Mouse (Mus musculus) stomach, embryonic 16.5 days (tissue): Measurements from ENCODE around the gene D430042O09Rik. TPM values are rescaled to one million over a fixed set of nuclear protein-coding genes. Genes with fewer than 3 reads are reported as not detected.

ENCODE experiments used
- ATAC-seq: fragments of 200-750 bp; cut with Nextera tagmentation; 2 replicates; pipeline ENCODE4 v1.8.0; 2017; ENCODE audit warnings: moderate number of reproducible peaks, moderate TSS enrichment; ENCODE audit not compliant: insufficient read depth, low FRiP score
- H3K27ac ChIP-seq: fragments of 300-500 bp; sonication (generic); 2 replicates; pipeline ENCODE4 v1.5.1; 2014; ENCODE audit warnings: low read length
- H3K27me3 ChIP-seq: fragments of 300-500 bp; sonication (generic); 2 replicates; pipeline ENCODE4 v1.6.1; 2014; ENCODE audit warnings: low read length, control low read depth, mixed read lengths; ENCODE audit not compliant: control insufficient read depth, insufficient read depth
- H3K36me3 ChIP-seq: fragments of 300-500 bp; sonication (generic); 2 replicates; pipeline ENCODE4 v1.6.1; 2014; ENCODE audit warnings: low read length; ENCODE audit not compliant: control insufficient read depth, insufficient read depth
- H3K4me1 ChIP-seq: fragments of 300-500 bp; sonication (generic); 2 replicates; pipeline ENCODE4 v1.6.1; 2014; ENCODE audit warnings: low read length, control low read depth, mixed read lengths; ENCODE audit not compliant: control insufficient read depth, insufficient read depth
- H3K4me2 ChIP-seq: fragments of 300-500 bp; sonication (generic); 2 replicates; pipeline ENCODE4 v1.6.1; 2014; ENCODE audit warnings: low read depth, low read length, mixed read lengths
- H3K4me3 ChIP-seq: fragments of 300-500 bp; sonication (generic); replicated peaks from 2 replicates; pipeline ENCODE4 v1.5.1; 2014; ENCODE audit warnings: mild to moderate bottlenecking, low read length
- H3K9ac ChIP-seq: fragments of 300-500 bp; sonication (generic); 2 replicates; pipeline ENCODE4 v1.6.1; 2014; ENCODE audit warnings: low read length
- H3K9me3 ChIP-seq: fragments of 300-500 bp; sonication (generic); replicated peaks from 2 replicates; pipeline ENCODE4 v1.6.1; 2016; ENCODE audit warnings: low read length, control low read depth; ENCODE audit not compliant: control insufficient read depth
- WGBS: fragments of 180-500 bp; shearing (Covaris S2); extraction: QIAGEN DNeasy Blood & Tissue Kit; methylation state at CpG from one replicate; pipeline ENCODE4 v1.1.7; 2014; 5-methylcytosine and 5-hydroxymethylcytosine counted together
- polyA plus RNA-seq: library from polyadenylated mRNA; unstranded; fragments of >200 nt; fragmentation: Nextera tagmentation; extraction: Ambion mirVana; gene quantifications from 2 replicates; pipeline ENCODE4 v1.2.1, GENCODE M21; 2015

Gene D430042O09Rik
- polyA plus RNA-seq, 1 experiment from 2014 or later: 8.5 TPM

DNA sequence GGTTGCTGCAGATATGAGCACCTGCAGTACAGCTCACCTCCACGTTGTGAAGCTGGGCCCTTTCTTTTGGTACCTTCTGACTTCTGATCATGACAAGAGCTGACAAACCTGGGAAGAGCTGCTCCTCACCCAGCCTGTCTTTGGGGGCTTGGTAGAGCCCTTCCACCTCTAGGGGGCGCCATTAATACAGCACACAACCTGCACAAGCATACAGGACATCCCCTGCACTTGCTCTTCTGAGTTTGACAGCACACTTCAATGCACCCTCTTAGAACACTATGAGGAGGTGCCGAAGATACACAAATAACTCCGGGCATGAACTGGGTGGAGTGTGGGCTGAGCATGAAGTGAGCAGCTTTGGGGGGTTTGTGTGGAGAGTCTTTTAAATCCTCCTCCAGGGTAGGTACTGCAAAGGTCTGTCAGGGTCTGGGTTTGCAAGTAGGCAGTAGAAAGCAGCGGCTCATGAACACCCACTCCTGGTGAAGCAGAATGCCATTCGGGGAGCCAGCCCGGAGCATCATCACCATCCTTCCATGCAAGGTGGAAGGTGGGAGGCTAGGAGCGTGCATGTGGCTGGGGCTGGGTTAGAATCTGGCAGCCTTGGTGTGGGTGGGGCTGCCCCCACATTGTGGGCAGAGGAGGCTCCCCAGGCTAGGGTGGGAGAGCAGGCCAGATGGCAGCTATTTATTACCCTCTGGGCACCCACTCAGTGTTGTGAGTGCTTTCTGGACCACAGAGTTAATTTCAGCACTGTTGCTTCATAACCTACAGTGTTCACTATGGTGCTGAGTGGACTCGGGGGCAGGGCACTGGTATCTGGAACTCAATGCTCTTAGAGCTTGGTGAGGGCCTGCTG, 59.5 kb downstream of the D430042O09Rik start:
- ATAC-seq: no peak
- 65% methylated on average over 9 of the region's 9 CpGs for WGBS

DNA sequence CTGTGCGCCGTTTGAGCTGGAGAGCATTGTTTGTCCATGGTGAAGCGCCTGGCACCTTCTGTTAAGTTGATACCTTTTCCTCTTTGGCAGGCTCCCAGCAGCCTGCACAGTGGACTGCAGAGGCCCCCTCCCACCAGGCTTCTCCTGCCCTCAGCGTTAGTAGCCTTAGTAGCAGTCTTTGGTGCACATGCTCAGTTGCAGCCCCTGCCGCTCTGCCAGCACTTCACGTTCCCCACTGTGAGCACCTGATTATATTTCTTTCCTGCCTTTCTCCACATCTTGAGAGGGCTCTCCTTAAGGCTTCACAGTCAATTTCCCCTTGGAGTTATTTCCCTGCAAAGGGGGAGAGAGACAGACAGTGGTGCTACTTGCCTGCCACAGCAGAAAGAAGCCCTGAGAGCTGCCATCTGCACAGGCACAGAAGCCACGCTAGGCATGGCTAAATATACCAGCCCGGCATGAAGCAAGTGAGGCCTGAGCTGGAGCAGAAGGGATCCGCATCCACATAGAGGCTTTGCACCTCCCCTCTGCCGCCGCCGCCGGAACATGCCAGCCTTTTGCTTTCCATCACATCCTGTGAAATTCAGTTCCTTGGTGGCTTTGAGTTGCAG, 65.4 kb downstream of the D430042O09Rik start:
- H3K4me2 ChIP-seq: no peak overlapping the region
- no peak for ATAC-seq
- no peaks in the 10 kb centered on the region for H3K27me3 ChIP-seq
- WGBS: 73% methylated on average over 13 of the region's 13 CpGs
- peaks cover 7% of the 10 kb centered on the region; the same call in 1 of the 2 replicates for H3K36me3 ChIP-seq
- no peak overlapping the region for H3K9ac ChIP-seq
- H3K4me3 ChIP-seq: no peak overlapping the region
- H3K4me1 ChIP-seq: no peaks in the 10 kb centered on the region
- no peaks in the 10 kb centered on the region for H3K9me3 ChIP-seq
- no peak overlapping the region for H3K27ac ChIP-seq

More for the DNA sequence above, 59.5 kb downstream of the D430042O09Rik start:
- H3K27ac ChIP-seq: no peak overlapping the region
- H3K9me3 ChIP-seq: no peaks in the 10 kb centered on the region
- H3K4me3 ChIP-seq: no peak overlapping the region
- no peak overlapping the region for H3K9ac ChIP-seq
- H3K4me1 ChIP-seq: no peaks in the 10 kb centered on the region; the same call in 1 of the 2 replicates
- no peaks in the 10 kb centered on the region for H3K36me3 ChIP-seq
- H3K27me3 ChIP-seq: no peaks in the 10 kb centered on the region
- no peak overlapping the region for H3K4me2 ChIP-seq

DNA sequence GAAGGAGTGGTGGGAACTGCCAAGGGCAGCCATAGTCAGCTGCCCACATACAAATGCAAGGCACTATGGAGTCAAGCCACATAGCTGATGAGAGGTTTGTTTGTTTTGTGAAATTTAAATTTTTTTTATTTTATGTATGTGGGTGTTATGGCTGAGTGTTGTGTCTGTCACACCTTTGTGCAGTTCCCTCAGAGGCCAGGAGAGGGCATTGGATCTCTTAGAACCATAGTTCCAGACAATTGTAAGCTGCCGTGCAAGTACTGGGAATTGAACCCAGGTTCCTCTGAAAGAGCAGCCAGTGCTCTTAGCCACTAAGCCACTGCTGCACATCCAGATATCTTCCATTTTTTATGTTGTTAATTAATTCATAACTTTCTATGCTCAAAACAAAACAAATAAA, 75.5 kb downstream of the D430042O09Rik start:
- H3K4me3 ChIP-seq: no peak overlapping the region
- no peaks in the 10 kb centered on the region for H3K9me3 ChIP-seq
- WGBS: 83% methylated on average over 1 of the region's 1 CpGs
- H3K27ac ChIP-seq: no peak overlapping the region
- no peak overlapping the region for H3K4me2 ChIP-seq
- H3K27me3 ChIP-seq: no peaks in the 10 kb centered on the region
- H3K4me1 ChIP-seq: no peaks in the 10 kb centered on the region
- H3K36me3 ChIP-seq: no peaks in the 10 kb centered on the region
- H3K9ac ChIP-seq: no peak overlapping the region
- ATAC-seq: no peak

DNA sequence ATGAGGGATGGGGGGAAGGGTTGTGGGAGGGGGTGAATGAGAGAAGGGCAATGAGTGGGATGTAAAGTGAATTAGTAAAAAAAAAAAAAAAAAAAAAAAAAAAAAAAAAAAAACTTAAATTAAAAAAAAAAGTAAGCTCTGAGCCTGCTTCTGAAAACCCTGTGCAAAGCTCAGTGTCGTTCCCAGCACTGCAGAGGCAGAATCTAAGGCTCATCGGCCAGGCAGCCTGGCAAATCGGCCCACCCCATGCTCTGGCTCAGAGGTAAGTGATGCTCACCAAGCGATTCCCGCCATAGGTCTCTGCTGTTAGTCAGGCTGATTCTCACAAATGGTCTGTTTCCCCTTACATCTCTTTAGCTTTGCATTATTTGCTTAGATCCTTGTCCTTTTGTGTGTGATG, 78.4 kb downstream of the D430042O09Rik start:
- Histone ChIP-seq H3K4me1 (no peaks in the 10 kb centered on the region), H3K27ac (no peak overlapping the region; the same call in 1 of the 2 replicates), H3K4me3 (no peak overlapping the region), H3K9me3 (no peaks in the 10 kb centered on the region), H3K27me3 (no peaks in the 10 kb centered on the region), H3K36me3 (no peaks in the 10 kb centered on the region), H3K9ac (no peak overlapping the region), H3K4me2 (no peak overlapping the region)
- WGBS: 85% methylated on average over 5 of the region's 5 CpGs
- no peak for ATAC-seq

DNA sequence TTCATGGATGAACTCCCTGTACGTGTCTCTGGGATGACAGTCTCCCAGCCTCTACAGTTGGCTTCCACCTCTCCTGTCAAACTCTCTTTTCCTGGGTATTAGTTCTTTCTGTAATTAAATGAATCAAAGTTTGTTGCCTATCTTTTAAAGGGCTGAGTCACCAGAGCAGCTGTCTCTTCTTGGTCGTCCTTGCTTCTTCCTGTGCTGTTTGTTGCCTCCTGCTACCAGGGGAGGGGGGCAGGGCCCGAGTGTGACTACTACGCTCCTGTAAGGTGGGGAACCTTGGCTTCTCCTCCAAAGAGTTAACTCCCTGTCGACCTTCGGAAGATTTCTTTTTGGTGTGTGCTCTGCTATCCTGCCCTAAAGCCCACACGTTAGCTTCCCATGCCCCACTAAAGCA, 79.4 kb downstream of the D430042O09Rik start:
- WGBS: 64% methylated on average over 7 of the region's 7 CpGs
- ATAC-seq: no peak
- H3K4me1 ChIP-seq: no peaks in the 10 kb centered on the region
- H3K27ac ChIP-seq: peak overlapping the region; percentile 5; the same call in 1 of the 2 replicates
- no peaks in the 10 kb centered on the region for H3K27me3 ChIP-seq
- no peaks in the 10 kb centered on the region for H3K9me3 ChIP-seq
- H3K4me2 ChIP-seq: no peak overlapping the region
- no peaks in the 10 kb centered on the region for H3K36me3 ChIP-seq
- H3K9ac ChIP-seq: no peak overlapping the region
- H3K4me3 ChIP-seq: no peak overlapping the region

DNA sequence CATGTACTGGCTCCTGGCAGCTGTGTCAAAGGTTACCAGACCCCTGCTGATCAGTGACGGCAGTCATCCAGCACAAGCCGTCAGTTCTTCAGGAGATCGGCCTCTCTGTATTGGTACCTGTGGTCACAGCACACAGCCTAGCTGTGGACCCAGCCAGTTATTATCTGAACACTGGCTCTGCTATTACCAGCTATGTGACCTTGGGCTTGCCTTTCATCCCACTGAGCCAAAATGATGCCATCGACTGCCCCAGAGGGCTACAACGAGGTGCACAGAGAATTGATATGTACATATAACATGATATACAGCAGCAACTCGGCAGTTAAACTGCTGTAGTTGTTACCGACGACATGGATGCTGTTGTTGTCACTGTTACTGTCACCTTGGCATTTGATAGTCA, 82.4 kb downstream of the D430042O09Rik start:
- no peaks in the 10 kb centered on the region for H3K27me3 ChIP-seq
- no peaks in the 10 kb centered on the region for H3K4me1 ChIP-seq
- no peak overlapping the region for H3K27ac ChIP-seq
- no peaks in the 10 kb centered on the region for H3K36me3 ChIP-seq
- WGBS: 81% methylated on average over 8 of the region's 8 CpGs
- no peak overlapping the region for H3K9ac ChIP-seq
- ATAC-seq: no peak
- no peaks in the 10 kb centered on the region for H3K9me3 ChIP-seq
- no peak overlapping the region for H3K4me3 ChIP-seq
- H3K4me2 ChIP-seq: no peak overlapping the region

DNA sequence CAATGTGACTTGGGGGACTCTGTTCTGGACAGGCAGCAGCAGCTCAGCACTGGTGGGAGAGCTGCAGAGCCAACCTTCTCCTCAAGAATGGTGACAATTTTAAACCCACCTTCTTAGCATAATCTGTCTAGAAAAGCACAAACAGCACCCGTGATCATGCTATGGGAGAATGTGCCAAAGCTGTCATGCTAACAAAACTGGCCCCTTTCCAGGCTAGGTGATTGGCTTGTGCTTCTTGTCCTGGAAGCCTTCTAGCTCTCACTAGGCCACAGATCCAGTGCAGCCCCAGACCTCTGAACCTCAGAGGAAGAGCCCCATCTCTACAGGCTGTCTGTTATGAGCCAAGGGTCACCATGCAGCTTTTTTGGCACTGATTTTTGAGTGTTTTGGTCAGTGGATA, 98.9 kb downstream of the D430042O09Rik start:
- no peak overlapping the region for H3K4me2 ChIP-seq
- H3K4me1 ChIP-seq: no peaks in the 10 kb centered on the region
- H3K27me3 ChIP-seq: no peaks in the 10 kb centered on the region
- WGBS: 52% methylated on average over 1 of the region's 1 CpGs
- ATAC-seq: no peak
- no peaks in the 10 kb centered on the region for H3K9me3 ChIP-seq
- H3K9ac ChIP-seq: no peak overlapping the region
- H3K4me3 ChIP-seq: no peak overlapping the region
- no peaks in the 10 kb centered on the region for H3K36me3 ChIP-seq
- no peak overlapping the region for H3K27ac ChIP-seq

DNA sequence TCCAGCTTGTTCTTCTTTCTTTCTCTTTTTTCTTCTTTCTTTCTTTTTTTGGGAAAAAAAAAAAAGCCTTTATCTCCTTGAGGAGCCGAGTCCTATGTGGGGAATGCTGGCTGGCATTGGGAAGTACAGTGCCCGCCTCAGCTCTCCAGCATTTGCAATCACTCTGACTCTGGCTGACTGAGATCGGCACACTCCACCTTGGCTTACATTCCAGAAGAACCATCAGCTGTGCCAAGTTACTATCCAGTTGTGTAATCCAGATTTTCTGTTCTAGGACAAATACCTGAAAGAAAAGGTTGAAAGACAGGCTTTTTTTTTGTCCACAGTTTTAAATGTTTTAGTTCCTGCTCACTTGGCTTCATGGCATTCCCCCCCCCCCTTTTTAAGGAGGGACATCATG, 100.5 kb downstream of the D430042O09Rik start:
- WGBS: 86% methylated on average over 3 of the region's 3 CpGs

DNA sequence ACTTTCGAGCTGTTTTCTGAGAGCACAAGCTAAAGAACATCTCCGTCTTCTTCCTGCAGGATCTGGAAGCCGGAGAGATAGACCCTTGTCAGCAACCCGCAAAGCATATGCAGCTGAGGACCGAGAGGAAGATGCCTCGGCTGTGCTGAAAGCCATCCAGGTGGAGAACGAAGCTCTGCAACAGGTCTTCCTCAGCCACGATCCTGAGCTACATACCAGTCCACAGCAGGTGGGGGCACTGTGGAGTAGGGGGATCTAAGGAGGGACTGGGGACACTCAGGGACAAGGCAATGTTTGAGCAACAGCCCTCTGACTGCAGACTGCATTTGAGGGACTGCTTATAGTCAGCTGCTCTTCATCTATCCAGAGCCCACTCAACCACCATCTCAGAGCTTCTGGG, 105.0 kb downstream of the D430042O09Rik start:
- Histone ChIP-seq H3K4me1 (no peaks in the 10 kb centered on the region), H3K9ac (no peak overlapping the region), H3K27ac (no peak overlapping the region), H3K9me3 (no peaks in the 10 kb centered on the region), H3K27me3 (no peaks in the 10 kb centered on the region), H3K4me3 (no peak overlapping the region), H3K4me2 (no peak overlapping the region), H3K36me3 (0 out of 2 replicates have a peak, but pooled peaks cover 4% of the 10 kb centered on the region)
- 91% methylated on average over 8 of the region's 8 CpGs for WGBS
- ATAC-seq: no peak

More for the DNA sequence above, 100.5 kb downstream of the D430042O09Rik start:
- Histone ChIP-seq H3K4me2 (no peak overlapping the region), H3K4me3 (no peak overlapping the region), H3K36me3 (0 out of 2 replicates have a peak, but pooled peaks cover under 1% of the 10 kb centered on the region), H3K27ac (no peak overlapping the region), H3K9ac (no peak overlapping the region), H3K9me3 (no peaks in the 10 kb centered on the region), H3K4me1 (no peaks in the 10 kb centered on the region), H3K27me3 (no peaks in the 10 kb centered on the region)
- no peak for ATAC-seq
